Mouse (Mus musculus) right cerebral cortex, postnatal 14 days (tissue): ENCODE data around the gene Muc2.

Experiments used
- DNase-seq: peaks from one replicate; pipeline ENCODE4 v3.0.0; 2022

Muc2 gene

GRCm38 (mm10) chr7:141770988-141771387 is 80.8 kb downstream of the Muc2 start:
- no peak for DNase-seq

GRCm38 (mm10) chr7:141772058-141772557 is 82.0 kb downstream of the Muc2 start:
- no peak for DNase-seq

- DNase-seq: no peak
These were observed 84.7 kb downstream of the Muc2 start for GRCm38 (mm10) chr7:141774855-141775254.

GRCm38 (mm10) chr7:141776199-141776598 is 86.1 kb downstream of the Muc2 start:
- DNase-seq: no peak

GRCm38 (mm10) chr7:141788677-141789452 is 98.7 kb downstream of the Muc2 start, which contains the start of gene Muc5ac:
TSS of gene Muc5ac (plus strand) at chr7:141788972.
- DNase-seq: no peak

GRCm38 (mm10) chr7:141794251-141794650 is 104.1 kb downstream of the Muc2 start:
- DNase-seq: no peak

GRCm38 (mm10) chr7:141803206-141803605 is 113.1 kb downstream of the Muc2 start:
- DNase-seq: no peak
